16 mouse cellular contexts compared by ENCODE assay signal in the genomic region with DNA sequence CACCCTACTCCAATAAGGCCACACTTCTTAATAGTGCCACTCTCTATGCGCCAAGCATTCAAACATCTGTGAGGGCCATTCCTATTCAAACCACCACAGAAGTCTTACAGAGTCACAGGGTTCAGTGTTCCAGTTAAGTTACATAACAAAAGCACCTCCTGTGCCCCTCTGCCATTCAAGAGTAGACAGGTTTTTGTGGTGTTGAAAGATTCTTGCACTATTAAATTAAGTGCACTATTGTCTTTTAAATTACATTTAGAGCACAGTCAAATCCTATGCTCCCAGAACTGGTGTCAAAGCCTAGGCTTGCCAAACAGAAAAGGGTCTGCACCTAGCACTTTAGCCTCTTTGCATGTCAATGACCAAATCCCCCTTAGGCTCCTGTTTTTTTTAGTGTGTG.
"Had no signal": no experiment of that assay in that cellular context is flagged by ENCODE, and none has a peak within 500 bp of the region (broad histone marks: within the 10 kb centered on the region; RNA-seq: fewer than 3 reads in every experiment).

No protein-coding gene starts in this region.

- H3K4me3 ChIP-seq: lung, embryonic 15.5 days; megakaryocyte, embryonic 14.5 days; midbrain, embryonic 13.5 days; midbrain, embryonic 15.5 days; neural tube, embryonic 12.5 days; stomach, embryonic 15.5 days had no signal

- DNase-seq: liver, postnatal 0 days; lung, adult 2 months; lung, postnatal 14 days; lung, postnatal 36 days; right cerebral cortex, postnatal 14 days; thymus, adult 2 months; thymus, postnatal 25 days; thymus, postnatal 4 days had no signal

- H3K4me1 ChIP-seq: lung, embryonic 15.5 days; midbrain, embryonic 13.5 days; midbrain, embryonic 15.5 days; neural tube, embryonic 12.5 days; stomach, embryonic 15.5 days had no signal

- H3K27ac ChIP-seq: lung, embryonic 15.5 days; macrophage; midbrain, embryonic 13.5 days; midbrain, embryonic 15.5 days; neural tube, embryonic 12.5 days; stomach, embryonic 15.5 days; stomach, postnatal 0 days had no signal

- H3K9me3 ChIP-seq: lung, embryonic 15.5 days; megakaryocyte, embryonic 14.5 days; midbrain, embryonic 13.5 days; midbrain, embryonic 15.5 days; neural tube, embryonic 12.5 days; stomach, embryonic 15.5 days had no signal

- H3K36me3 ChIP-seq: lung, embryonic 15.5 days; midbrain, embryonic 13.5 days; midbrain, embryonic 15.5 days; neural tube, embryonic 12.5 days; stomach, embryonic 15.5 days had no signal

- H3K27me3 ChIP-seq: lung, embryonic 15.5 days; megakaryocyte, embryonic 14.5 days; midbrain, embryonic 13.5 days; midbrain, embryonic 15.5 days; neural tube, embryonic 12.5 days; stomach, embryonic 15.5 days had no signal

- H3K9ac ChIP-seq: liver, postnatal 0 days; lung, embryonic 15.5 days; midbrain, embryonic 13.5 days; midbrain, embryonic 15.5 days; neural tube, embryonic 12.5 days; stomach, embryonic 15.5 days had no signal
